Mouse (Mus musculus): Measurements from ENCODE around the gene Adh1. TPM values are rescaled to one million over a fixed set of nuclear protein-coding genes. Genes with fewer than 3 reads are reported as not detected.

Gene Adh1
- polyA plus RNA-seq, 1 experiment = not detected

- Histone ChIP-seq H3K9me3 (ENCODE audit: control insufficient read depth, low read length) (no peaks in the 10 kb centered on the region), H3K4me3 (replicated peaks) (no peak overlapping the region), H3K4me1 (ENCODE audit: control insufficient read depth) (no peaks in the 10 kb centered on the region; the same call in 1 of the 2 replicates), H3K27me3 (ENCODE audit: control insufficient read depth) (no peaks in the 10 kb centered on the region), H3K36me3 (ENCODE audit: control insufficient read depth) (no peaks in the 10 kb centered on the region)
- TF ChIP-seq TAL1 (IDR thresholded peaks at IDR 0.05; ENCODE audit: low read length) (no peak), GATA1 (IDR thresholded peaks at IDR 0.05; ENCODE audit: low read length) (no peak)
Measured at GRCm38 (mm10) chr3:138334320-138334719, 73.5 kb downstream of the Adh1 start.

- no peaks in the 10 kb centered on the region; the same call in 1 of the 2 replicates for H3K4me1 ChIP-seq (ENCODE audit: control insufficient read depth)
Measured at GRCm38 (mm10) chr3:138335566-138335965, 74.8 kb downstream of the Adh1 start.

GRCm38 (mm10) chr3:138336104-138336754, 75.4 kb downstream of the Adh1 start:
- TF ChIP-seq TAL1 (IDR thresholded peaks at IDR 0.05; ENCODE audit: low read length) = no peak
- no peak for TF ChIP-seq GATA1 (IDR thresholded peaks at IDR 0.05; ENCODE audit: low read length)
- H3K27me3 ChIP-seq (ENCODE audit: control insufficient read depth) = no peaks in the 10 kb centered on the region
- H3K4me3 ChIP-seq (replicated peaks) = no peak overlapping the region
- no peaks in the 10 kb centered on the region for H3K36me3 ChIP-seq (ENCODE audit: control insufficient read depth)
- no peaks in the 10 kb centered on the region for H3K9me3 ChIP-seq (ENCODE audit: control insufficient read depth, low read length)
- no peaks in the 10 kb centered on the region; the same call in 1 of the 2 replicates for H3K4me1 ChIP-seq (ENCODE audit: control insufficient read depth)

More at GRCm38 (mm10) chr3:138335566-138335965, 74.8 kb downstream of the Adh1 start:
- Histone ChIP-seq H3K36me3 (ENCODE audit: control insufficient read depth) (no peaks in the 10 kb centered on the region), H3K27me3 (ENCODE audit: control insufficient read depth) (no peaks in the 10 kb centered on the region), H3K9me3 (ENCODE audit: control insufficient read depth, low read length) (no peaks in the 10 kb centered on the region), H3K4me3 (replicated peaks) (no peak overlapping the region)
- no peak for TF ChIP-seq GATA1 (IDR thresholded peaks at IDR 0.05; ENCODE audit: low read length)
- no peak for TF ChIP-seq TAL1 (IDR thresholded peaks at IDR 0.05; ENCODE audit: low read length)

Other genes starting within 250 kb of the Adh1 start
- not detected in 2 replicates for gene 1110002E22Rik, start 195.9 kb upstream of the Adh1 start, polyA plus RNA-seq (2012)
- gene Gm5105, start 193.6 kb upstream of the Adh1 start, polyA plus RNA-seq (2012) = not detected in 2 replicates
- gene Trmt10a, start 117.5 kb upstream of the Adh1 start, polyA plus RNA-seq (2012) = 0.45 and 0.54 TPM in 2 replicates
- 0.02 and 0.04 TPM in 2 replicates for gene Mttp, start 116.0 kb upstream of the Adh1 start, polyA plus RNA-seq (2012)
- gene 4930579F01Rik, start 67.2 kb upstream of the Adh1 start, polyA plus RNA-seq (2012) = not detected in 2 replicates
- not detected in 2 replicates for gene Adh7, start 43.2 kb upstream of the Adh1 start, polyA plus RNA-seq (2012)
- not detected in 2 replicates for gene Adh6a, start 52.3 kb downstream of the Adh1 start, polyA plus RNA-seq (2012)
- gene Adh6b, start 80.8 kb downstream of the Adh1 start, polyA plus RNA-seq (2012) = not detected in 2 replicates
- gene Adh4, start 154.5 kb downstream of the Adh1 start, polyA plus RNA-seq (2012) = not detected in 2 replicates
- 0.34 and 0.47 TPM in 2 replicates for gene Adh5, start 182.1 kb downstream of the Adh1 start, polyA plus RNA-seq (2012)
- 0.65 and 0.97 TPM in 2 replicates for gene Metap1, start 228.5 kb downstream of the Adh1 start, polyA plus RNA-seq (2012)